Mouse (Mus musculus): ENCODE measurements at regions not wholly inside any gene's neighbourhood (a gene's known extent, or its start where the extent isn't known, plus 50 kb on each side); places are given as distances from the start of the nearest gene placed in this dataset.

DNA sequence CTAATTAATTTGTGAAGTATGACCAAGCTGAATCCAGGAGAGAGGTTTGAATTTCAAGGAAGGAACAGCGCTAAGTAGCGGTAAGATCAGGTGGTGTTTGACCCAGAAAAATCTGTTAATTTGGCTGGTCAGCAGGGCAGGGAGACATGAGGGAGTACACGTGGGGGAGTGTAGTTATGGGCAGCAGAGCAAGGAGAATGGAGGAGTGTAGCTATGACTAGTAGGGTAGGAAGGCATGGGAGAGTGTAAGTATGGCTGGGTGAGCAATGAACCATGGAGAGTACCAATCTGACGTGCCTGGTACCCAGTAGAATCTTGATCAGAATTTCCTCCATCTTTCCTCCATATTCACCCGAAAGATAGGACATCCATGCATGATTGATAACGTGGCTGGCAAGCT is 2695.1 kb upstream of the 5930422O12Rik start:
- no peak overlapping the region for H3K4me3 ChIP-seq
- DNase-seq (ENCODE audit: low spot score in 2 of 2) = no peak
- TF ChIP-seq CTCF (conservative IDR thresholded peaks at IDR 0.05) = no peak
- H3K27ac ChIP-seq = no peak overlapping the region

DNA sequence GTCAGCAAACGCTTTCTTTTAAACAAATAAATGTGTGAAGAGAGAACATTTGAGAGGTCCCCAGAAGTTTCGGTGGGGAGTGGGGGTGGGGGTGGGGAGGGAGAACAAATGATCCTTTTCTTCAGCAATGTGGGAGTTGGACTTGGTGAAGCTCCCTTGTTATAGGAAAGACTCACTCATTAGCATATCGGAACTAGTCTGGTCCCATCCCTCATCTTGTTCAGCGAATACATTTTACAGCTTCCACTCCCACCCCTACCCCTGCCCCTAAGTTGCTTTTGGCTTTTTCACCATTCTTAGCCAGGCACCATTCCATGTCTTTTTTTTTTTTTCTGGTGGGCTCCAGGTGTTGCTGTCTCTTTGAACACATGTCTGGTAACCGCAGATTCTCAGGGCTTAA is 2693.2 kb upstream of the 5930422O12Rik start:
- no peak for DNase-seq (ENCODE audit: low spot score in 2 of 2)
- no peak for TF ChIP-seq CTCF (conservative IDR thresholded peaks at IDR 0.05)
- Histone ChIP-seq H3K4me3 (no peak overlapping the region; the same call in 1 of the 2 replicates), H3K27ac (no peak overlapping the region)

GRCm38 (mm10) chr8:30735740-30736139 is 2692.8 kb upstream of the 5930422O12Rik start:
- no peak for TF ChIP-seq CTCF (conservative IDR thresholded peaks at IDR 0.05)
- H3K4me3 ChIP-seq = no peak overlapping the region
- DNase-seq (ENCODE audit: low spot score in 2 of 2) = no peak
- H3K27ac ChIP-seq = no peak overlapping the region

DNA sequence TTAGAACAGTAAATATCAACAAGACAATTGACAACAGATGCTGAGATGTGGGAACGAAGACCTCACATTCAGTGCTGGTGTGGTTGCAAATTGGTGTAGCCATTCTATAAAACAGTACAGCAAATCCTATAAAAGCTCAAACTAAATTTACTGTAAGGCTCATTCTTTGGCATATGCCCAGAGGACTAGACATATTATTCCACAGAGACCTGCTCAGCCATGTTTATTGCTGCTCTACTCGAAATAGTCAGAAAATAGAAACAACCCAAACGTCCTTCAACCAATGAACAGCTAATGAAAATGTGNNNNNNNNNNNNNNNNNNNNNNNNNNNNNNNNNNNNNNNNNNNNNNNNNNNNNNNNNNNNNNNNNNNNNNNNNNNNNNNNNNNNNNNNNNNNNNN is 2681.6 kb upstream of the 5930422O12Rik start:
- Histone ChIP-seq H3K4me3 (no peak overlapping the region), H3K27ac (no peak overlapping the region)
- DNase-seq (ENCODE audit: low spot score in 2 of 2) = no peak
- no peak for TF ChIP-seq CTCF (conservative IDR thresholded peaks at IDR 0.05)
